Mouse (Mus musculus): ENCODE data around the gene Cacng2.

DNA sequence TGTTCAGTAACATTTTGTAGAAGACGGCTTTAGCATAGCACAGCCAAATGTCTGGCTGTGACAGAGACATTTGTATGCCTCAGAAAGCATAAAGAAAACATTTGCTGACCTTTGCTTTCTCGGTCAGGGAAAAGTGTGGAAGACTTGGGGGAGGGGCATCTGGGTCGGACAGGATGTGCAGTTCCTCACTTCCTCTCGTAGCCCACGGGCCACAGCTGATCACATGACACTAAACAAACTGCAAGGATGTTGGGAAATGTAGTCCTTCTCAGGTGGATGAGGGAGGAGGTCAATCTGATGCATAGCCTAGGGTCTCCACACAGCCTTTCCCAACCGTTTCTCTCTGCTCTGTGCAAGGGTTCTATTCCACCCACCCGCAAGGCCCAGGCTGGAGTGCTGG, 28.7 kb upstream of the Cacng2 start:
- no peak for TF ChIP-seq CTCF (IDR thresholded peaks at IDR 0.05)
- TF ChIP-seq EP300 (IDR thresholded peaks at IDR 0.05): no peak
